Mouse (Mus musculus): Measurements from ENCODE around the gene Tmem116. TPM values are rescaled to one million over a fixed set of nuclear protein-coding genes. Genes with fewer than 3 reads are reported as not detected.
"Not testable (repeated sequence)": the region's sequence is repeated elsewhere in the genome, so short reads cannot be mapped to it uniquely, and the experiment has no call there.

Gene Tmem116
- polyA plus RNA-seq, 1 experiment from 2014 or later = 1.4 TPM

GRCm38 (mm10) chr5:121510009-121510408 is 58.3 kb downstream of the Tmem116 start:
- no peaks in the 10 kb centered on the region for H3K27me3 ChIP-seq
- no peak for ATAC-seq (ENCODE audit: insufficient number of reproducible peaks, insufficient read depth, low FRiP score, low TSS enrichment)
- WGBS = 85% methylated on average over 7 of the region's 7 CpGs
- no peak overlapping the region for H3K4me3 ChIP-seq
- no peak overlapping the region for H3K9ac ChIP-seq
- H3K36me3 ChIP-seq = no peaks in the 10 kb centered on the region
- H3K27ac ChIP-seq = no peak overlapping the region
- no peaks in the 10 kb centered on the region for H3K4me1 ChIP-seq
- H3K9me3 ChIP-seq = no peaks in the 10 kb centered on the region
- no peak overlapping the region for H3K4me2 ChIP-seq (replicated peaks)

DNA sequence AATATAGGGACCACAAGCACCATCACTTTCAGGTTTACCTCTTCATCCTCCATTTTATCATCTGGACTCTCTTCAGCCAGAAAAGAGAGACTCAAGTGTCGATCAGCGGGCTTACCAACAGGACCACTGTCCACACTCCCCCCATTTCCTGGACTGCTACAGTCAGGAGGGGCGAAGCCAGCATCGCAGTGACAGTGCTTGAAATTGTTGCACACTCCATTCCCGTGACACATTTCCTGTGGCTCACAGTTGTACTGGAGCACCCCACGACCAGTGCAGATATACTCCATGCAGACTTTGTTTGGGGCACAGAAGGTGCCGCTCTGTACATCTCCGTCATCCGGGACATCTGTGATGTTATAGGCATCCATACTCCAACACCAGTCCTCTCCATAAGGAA is 67.3 kb downstream of the Tmem116 start:
- H3K27ac ChIP-seq = no peak overlapping the region
- no peaks in the 10 kb centered on the region for H3K4me1 ChIP-seq
- no peaks in the 10 kb centered on the region for H3K9me3 ChIP-seq
- no peak overlapping the region for H3K9ac ChIP-seq
- no peak for ATAC-seq (ENCODE audit: insufficient number of reproducible peaks, insufficient read depth, low FRiP score, low TSS enrichment)
- H3K27me3 ChIP-seq = no peaks in the 10 kb centered on the region
- H3K4me2 ChIP-seq (replicated peaks) = no peak overlapping the region
- peaks cover 40% of the 10 kb centered on the region for H3K36me3 ChIP-seq
- WGBS = 92% methylated on average over 9 of the region's 9 CpGs
- no peak overlapping the region for H3K4me3 ChIP-seq

- H3K9me3 ChIP-seq; H3K4me1 ChIP-seq; ATAC-seq (ENCODE audit: insufficient number of reproducible peaks, insufficient read depth, low FRiP score, low TSS enrichment); H3K27ac ChIP-seq; H3K27me3 ChIP-seq; H3K4me2 ChIP-seq (replicated peaks); H3K9ac ChIP-seq; H3K4me3 ChIP-seq: not testable (repeated sequence)
- 92% methylated on average over 10 of the region's 17 CpGs for WGBS
- H3K36me3 ChIP-seq = peaks cover 48% of the 10 kb centered on the region
Observed at GRCm38 (mm10) chr5:121519758-121520157, 68.1 kb downstream of the Tmem116 start.

DNA sequence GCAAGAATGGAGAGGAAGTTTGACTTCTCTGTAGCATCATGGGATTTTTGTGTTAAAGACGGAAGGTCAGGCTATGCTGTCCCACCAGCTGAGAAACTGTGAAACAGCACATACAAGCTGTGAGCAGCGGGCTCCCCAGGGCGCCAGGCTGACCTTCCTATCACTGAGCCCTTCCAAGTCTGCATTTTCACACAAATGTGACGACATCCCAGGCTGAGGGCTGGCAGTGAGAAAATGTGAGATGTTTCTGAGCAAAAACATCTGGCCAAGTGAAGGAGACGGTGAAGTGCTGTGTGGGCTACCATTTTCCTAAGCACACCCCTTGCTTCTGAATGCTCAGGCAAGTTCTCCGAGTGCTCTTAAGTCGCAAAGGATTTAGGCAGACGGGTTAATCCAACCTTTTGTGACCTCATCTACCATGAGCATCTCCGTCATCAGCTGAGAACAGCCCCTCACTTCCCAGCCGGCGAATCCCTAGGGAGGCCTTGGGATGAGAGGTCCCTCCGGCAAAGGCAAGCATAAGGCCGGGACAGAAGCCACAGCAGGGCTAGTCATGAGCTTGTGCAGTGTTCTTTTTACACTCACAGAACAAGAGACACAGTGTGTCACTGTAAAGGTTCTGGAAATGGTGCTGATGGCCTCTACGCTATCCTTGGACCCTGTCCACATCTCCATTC is 74.2 kb downstream of the Tmem116 start:
- Histone ChIP-seq H3K4me2 (replicated peaks) (no peak overlapping the region), H3K4me3 (no peak overlapping the region), H3K27ac (no peak overlapping the region), H3K36me3 (peaks cover 80% of the 10 kb centered on the region), H3K9me3 (no peaks in the 10 kb centered on the region), H3K27me3 (no peaks in the 10 kb centered on the region), H3K4me1 (no peaks in the 10 kb centered on the region), H3K9ac (no peak overlapping the region)
- ATAC-seq (ENCODE audit: insufficient number of reproducible peaks, insufficient read depth, low FRiP score, low TSS enrichment) = no peak
- 82% methylated on average over 14 of the region's 14 CpGs for WGBS

- Histone ChIP-seq H3K4me3 (no peak overlapping the region), H3K9me3 (no peaks in the 10 kb centered on the region), H3K27me3 (no peaks in the 10 kb centered on the region), H3K4me1 (no peaks in the 10 kb centered on the region), H3K36me3 (peaks cover 80% of the 10 kb centered on the region), H3K9ac (no peak overlapping the region), H3K4me2 (replicated peaks) (no peak overlapping the region), H3K27ac (no peak overlapping the region)
- no peak for ATAC-seq (ENCODE audit: insufficient number of reproducible peaks, insufficient read depth, low FRiP score, low TSS enrichment)
- 88% methylated on average over 7 of the region's 7 CpGs for WGBS
Observed at GRCm38 (mm10) chr5:121526526-121526925, 74.8 kb downstream of the Tmem116 start.

DNA sequence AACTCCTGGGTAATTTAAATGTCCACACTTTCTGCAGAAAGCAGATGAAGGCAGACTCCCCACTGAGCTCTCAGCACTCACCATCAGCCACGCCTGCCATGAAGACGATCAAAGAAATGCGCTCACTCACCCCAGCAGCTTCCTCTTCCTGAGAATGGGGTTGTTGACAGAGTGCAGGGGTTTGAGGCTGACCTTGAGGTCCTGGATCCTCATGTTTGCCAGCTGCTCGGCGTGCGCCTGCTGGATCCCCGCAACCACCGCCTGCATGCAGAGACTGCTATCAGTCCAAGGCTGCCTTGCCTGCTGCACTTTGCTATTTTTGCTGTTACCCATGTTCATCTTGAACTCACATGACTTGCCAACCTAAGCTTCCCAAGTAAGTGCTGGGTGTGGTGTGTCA is 75.3 kb downstream of the Tmem116 start:
- ATAC-seq (ENCODE audit: insufficient number of reproducible peaks, insufficient read depth, low FRiP score, low TSS enrichment) = no peak
- WGBS = 88% methylated on average over 8 of the region's 8 CpGs
- no peak overlapping the region for H3K9ac ChIP-seq
- H3K4me2 ChIP-seq (replicated peaks) = no peak overlapping the region
- H3K4me1 ChIP-seq = no peaks in the 10 kb centered on the region
- no peak overlapping the region for H3K4me3 ChIP-seq
- no peaks in the 10 kb centered on the region for H3K9me3 ChIP-seq
- no peak overlapping the region for H3K27ac ChIP-seq
- no peaks in the 10 kb centered on the region for H3K27me3 ChIP-seq
- peaks cover 81% of the 10 kb centered on the region for H3K36me3 ChIP-seq

- H3K4me3 ChIP-seq = no peak overlapping the region
- H3K9ac ChIP-seq = no peak overlapping the region
- 90% methylated on average over 5 of the region's 5 CpGs for WGBS
- no peak overlapping the region for H3K27ac ChIP-seq
- H3K4me1 ChIP-seq = no peaks in the 10 kb centered on the region
- no peaks in the 10 kb centered on the region for H3K27me3 ChIP-seq
- no peak for ATAC-seq (ENCODE audit: insufficient number of reproducible peaks, insufficient read depth, low FRiP score, low TSS enrichment)
- H3K4me2 ChIP-seq (replicated peaks) = no peak overlapping the region
- H3K9me3 ChIP-seq = no peaks in the 10 kb centered on the region
- peaks cover 69% of the 10 kb centered on the region for H3K36me3 ChIP-seq
Observed at GRCm38 (mm10) chr5:121534521-121534920, 82.8 kb downstream of the Tmem116 start.

DNA sequence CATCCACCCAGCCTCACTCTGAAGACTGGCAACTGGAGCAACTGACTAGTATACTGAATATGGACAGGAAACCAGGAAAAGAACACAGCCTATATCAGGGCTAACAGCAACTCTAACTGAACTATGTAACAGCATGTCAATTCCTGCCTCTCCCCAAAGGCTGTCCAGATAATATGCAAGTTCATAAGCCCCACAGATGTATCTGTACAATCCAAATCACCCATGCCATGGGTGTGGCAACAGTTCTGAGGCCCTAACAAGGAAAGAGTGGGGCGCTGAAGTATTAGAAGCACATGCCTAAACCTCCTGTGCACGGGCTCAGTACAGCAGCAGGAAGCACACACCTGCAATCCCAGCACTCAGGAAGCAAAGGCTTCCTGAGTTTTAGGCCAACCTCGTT is 83.4 kb downstream of the Tmem116 start:
- no peak overlapping the region for H3K4me3 ChIP-seq
- no peaks in the 10 kb centered on the region for H3K4me1 ChIP-seq
- H3K9me3 ChIP-seq = no peaks in the 10 kb centered on the region
- no peak overlapping the region for H3K27ac ChIP-seq
- peaks cover 63% of the 10 kb centered on the region for H3K36me3 ChIP-seq
- H3K27me3 ChIP-seq = no peaks in the 10 kb centered on the region
- no peak for ATAC-seq (ENCODE audit: insufficient number of reproducible peaks, insufficient read depth, low FRiP score, low TSS enrichment)
- H3K4me2 ChIP-seq (replicated peaks) = no peak overlapping the region
- WGBS = 92% methylated on average over 3 of the region's 3 CpGs
- H3K9ac ChIP-seq = no peak overlapping the region

- no peak overlapping the region for H3K4me2 ChIP-seq (replicated peaks)
- ATAC-seq (ENCODE audit: insufficient number of reproducible peaks, insufficient read depth, low FRiP score, low TSS enrichment) = no peak
- H3K27me3 ChIP-seq = no peaks in the 10 kb centered on the region
- H3K9ac ChIP-seq = no peak overlapping the region
- peaks cover 47% of the 10 kb centered on the region for H3K36me3 ChIP-seq
- 81% methylated on average over 7 of the region's 7 CpGs for WGBS
- H3K27ac ChIP-seq = no peak overlapping the region
- H3K4me1 ChIP-seq = no peaks in the 10 kb centered on the region
- H3K9me3 ChIP-seq = no peaks in the 10 kb centered on the region
- H3K4me3 ChIP-seq = no peak overlapping the region
Observed at GRCm38 (mm10) chr5:121536921-121537555, 85.3 kb downstream of the Tmem116 start.

DNA sequence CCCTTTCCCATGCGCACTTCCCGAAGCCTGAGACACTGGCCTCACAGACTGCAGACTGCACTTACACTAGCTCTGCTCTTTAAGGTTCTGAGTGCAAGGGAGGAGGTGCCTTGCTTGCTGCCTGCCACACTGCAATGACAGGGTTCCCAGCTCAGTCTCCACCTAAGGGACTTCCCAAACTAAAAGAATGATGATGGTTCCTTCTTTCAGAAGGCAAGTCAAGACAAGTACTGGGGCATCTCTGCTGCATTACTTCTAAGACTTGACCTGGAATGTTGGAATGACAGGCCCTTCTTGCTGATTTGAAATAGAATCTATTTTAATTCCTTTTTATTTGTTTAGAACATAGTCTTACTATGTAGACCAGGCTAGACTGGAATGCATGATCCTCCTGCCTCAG is 85.9 kb downstream of the Tmem116 start:
- Histone ChIP-seq H3K4me1 (no peaks in the 10 kb centered on the region), H3K4me2 (replicated peaks) (no peak overlapping the region), H3K27ac (no peak overlapping the region), H3K9ac (no peak overlapping the region), H3K27me3 (no peaks in the 10 kb centered on the region), H3K9me3 (no peaks in the 10 kb centered on the region), H3K4me3 (no peak overlapping the region), H3K36me3 (peaks cover 41% of the 10 kb centered on the region)
- no peak for ATAC-seq (ENCODE audit: insufficient number of reproducible peaks, insufficient read depth, low FRiP score, low TSS enrichment)
- 78% methylated on average over 2 of the region's 2 CpGs for WGBS

DNA sequence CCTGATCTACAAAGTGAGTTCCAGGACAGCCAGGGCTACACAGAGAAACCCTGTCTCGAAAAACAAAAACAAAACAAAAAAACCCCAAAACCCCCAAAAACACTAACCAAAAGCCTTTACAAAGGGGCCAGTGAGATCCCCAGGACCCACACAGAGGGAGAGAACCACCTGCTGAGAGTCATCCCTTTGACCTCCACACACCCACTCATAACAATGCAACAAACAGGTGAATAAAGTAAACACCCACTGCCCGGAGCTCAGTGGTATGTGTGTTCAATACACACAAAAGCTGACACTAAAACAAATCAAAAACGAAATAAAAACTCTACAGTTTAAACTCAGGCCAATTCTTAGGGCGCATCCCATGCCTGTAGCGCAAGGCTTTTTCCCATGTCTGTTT is 88.4 kb downstream of the Tmem116 start:
- H3K4me1 ChIP-seq = peaks cover 13% of the 10 kb centered on the region
- H3K27ac ChIP-seq = no peak overlapping the region
- peaks cover 19% of the 10 kb centered on the region for H3K36me3 ChIP-seq
- no peak overlapping the region for H3K9ac ChIP-seq
- H3K4me2 ChIP-seq (replicated peaks) = no peak overlapping the region
- no peaks in the 10 kb centered on the region for H3K9me3 ChIP-seq
- 92% methylated on average over 5 of the region's 5 CpGs for WGBS
- no peak for ATAC-seq (ENCODE audit: insufficient number of reproducible peaks, insufficient read depth, low FRiP score, low TSS enrichment)
- H3K27me3 ChIP-seq = no peaks in the 10 kb centered on the region
- H3K4me3 ChIP-seq = no peak overlapping the region

- H3K4me2 ChIP-seq (replicated peaks) = no peak overlapping the region
- no peak overlapping the region for H3K4me3 ChIP-seq
- peaks cover 13% of the 10 kb centered on the region for H3K4me1 ChIP-seq
- no peaks in the 10 kb centered on the region for H3K27me3 ChIP-seq
- no peak overlapping the region for H3K9ac ChIP-seq
- no peaks in the 10 kb centered on the region for H3K9me3 ChIP-seq
- ATAC-seq (ENCODE audit: insufficient number of reproducible peaks, insufficient read depth, low FRiP score, low TSS enrichment) = no peak
- 90% methylated on average over 7 of the region's 7 CpGs for WGBS
- H3K27ac ChIP-seq = no peak overlapping the region
- peaks cover 8% of the 10 kb centered on the region; the same call in 1 of the 2 replicates for H3K36me3 ChIP-seq
Observed at GRCm38 (mm10) chr5:121541235-121541634, 89.5 kb downstream of the Tmem116 start.

Measured in embryonic facial prominence, embryonic 12.5 days (tissue).